Mouse (Mus musculus): ENCODE measurements at regions not wholly inside any gene's neighbourhood (a gene's known extent, or its start where the extent isn't known, plus 50 kb on each side); places are given as distances from the start of the nearest gene placed in this dataset.

DNA sequence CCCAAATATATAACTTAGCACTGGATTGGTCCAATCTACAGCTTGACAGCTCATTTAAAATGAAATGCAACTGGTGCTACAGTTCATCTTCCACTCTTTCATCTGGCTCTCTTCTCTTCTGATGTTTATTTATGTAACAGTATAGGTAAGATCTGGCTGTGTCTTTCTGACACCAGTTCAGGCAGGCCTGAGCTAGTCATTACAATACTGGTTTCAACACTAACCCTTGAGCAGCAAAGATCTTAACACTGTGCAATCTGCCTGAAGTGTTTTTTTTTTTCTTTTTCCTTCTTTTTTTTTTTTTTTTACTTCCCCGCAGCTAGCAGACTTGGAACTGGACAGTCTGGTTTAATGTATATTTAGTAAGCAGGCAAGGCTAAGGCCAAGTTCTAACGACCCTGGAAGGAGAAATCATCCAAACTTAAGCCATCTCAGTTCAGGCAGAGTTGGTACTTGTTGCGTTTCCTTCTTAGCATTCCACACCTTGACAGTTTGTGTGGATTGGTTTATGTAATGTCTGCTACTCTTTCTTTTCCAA, 342.8 kb upstream of the Rgmb start:
- TF ChIP-seq CTCF (IDR thresholded peaks at IDR 0.05) (no peak), EP300 (IDR thresholded peaks at IDR 0.05) (no peak)
